Mouse (Mus musculus) thymus, postnatal 25 days (tissue): ENCODE results near the gene Slco1a1.
"Not testable (repeated sequence)": the region's sequence is repeated elsewhere in the genome, so short reads cannot be mapped to it uniquely, and the experiment has no call there.

ENCODE experiments used
- DNase-seq: peaks from one replicate; pipeline ENCODE4 v3.0.0; 2022

Gene Slco1a1

GRCm38 (mm10) chr6:141946862-141947261 lies at the start of gene Slco1a1:
Slco1a1 (minus strand) TSS chr6:141946962.
- no peak for DNase-seq

- DNase-seq = no peak
These were observed 40.0 kb upstream of the Slco1a1 start for GRCm38 (mm10) chr6:141986772-141987171.

GRCm38 (mm10) chr6:141984644-141985043 lies 37.9 kb upstream of the Slco1a1 start:
- DNase-seq = no peak

GRCm38 (mm10) chr6:141962420-141962819 lies 15.7 kb upstream of the Slco1a1 start:
- DNase-seq = no peak

GRCm38 (mm10) chr6:141961861-141962260 lies 15.1 kb upstream of the Slco1a1 start:
- no peak for DNase-seq

- no peak for DNase-seq
These were observed 13.7 kb upstream of the Slco1a1 start for GRCm38 (mm10) chr6:141960482-141960881.

- no peak for DNase-seq
These were observed 6.3 kb downstream of the Slco1a1 start for GRCm38 (mm10) chr6:141940451-141940850.

GRCm38 (mm10) chr6:141898197-141898596 lies 48.6 kb downstream of the Slco1a1 start:
- no peak for DNase-seq

GRCm38 (mm10) chr6:141889723-141890122 lies 57.0 kb downstream of the Slco1a1 start:
- no peak for DNase-seq

- DNase-seq = no peak
These were observed 58.5 kb downstream of the Slco1a1 start for GRCm38 (mm10) chr6:141888248-141888647.

- no peak for DNase-seq
These were observed 64.2 kb downstream of the Slco1a1 start for GRCm38 (mm10) chr6:141882581-141882980.

- DNase-seq = not testable (repeated sequence)
These were observed 71.0 kb downstream of the Slco1a1 start for GRCm38 (mm10) chr6:141875742-141876141.

GRCm38 (mm10) chr6:141871711-141872110 lies 75.1 kb downstream of the Slco1a1 start:
- DNase-seq = no peak

- no peak for DNase-seq
These were observed 78.0 kb downstream of the Slco1a1 start for GRCm38 (mm10) chr6:141868735-141869134.

- no peak for DNase-seq
These were observed 80.7 kb downstream of the Slco1a1 start for GRCm38 (mm10) chr6:141866026-141866425.

GRCm38 (mm10) chr6:141857735-141858531 lies 88.8 kb downstream of the Slco1a1 start:
- no peak for DNase-seq
